Mouse (Mus musculus) CH12.LX (cell line): ENCODE data around the gene Ccl22. TPM values are rescaled to one million over a fixed set of nuclear protein-coding genes. Genes with fewer than 3 reads are reported as not detected.

Source experiments
- DNase-seq: peaks from one replicate; pipeline ENCODE4 v3.0.0-alpha.2; 2013; ENCODE audit errors: extremely low read depth
- H3K27ac ChIP-seq: 2 replicates; pipeline ENCODE4 v1.5.1; 2012; ENCODE audit warnings: low read depth, mild to moderate bottlenecking, control low read depth, moderate library complexity; ENCODE audit not compliant: insufficient read depth
- H3K27me3 ChIP-seq: replicated peaks from 2 replicates; pipeline ENCODE3; 2012; ENCODE audit warnings: inconsistent platforms
- H3K36me3 ChIP-seq, 2 experiments: replicated peaks in 1 of 2; 2 replicates each; pipeline versions ENCODE3 to v1.6.1; 2012; ENCODE audit warnings: inconsistent platforms in 1 of 2, low read length in 1 of 2, mild to moderate bottlenecking in 1 of 2, mixed read lengths in 1 of 2, moderate library complexity in 1 of 2; ENCODE audit not compliant: control insufficient read depth in 1 of 2, insufficient read depth in 1 of 2
- H3K4me1 ChIP-seq, 2 experiments: 2 replicates each; pipeline ENCODE4 v1.6.1; 2012; ENCODE audit warnings: inconsistent platforms in 1 of 2, moderate library complexity in 1 of 2; ENCODE audit not compliant: insufficient read depth in 2 of 2, control insufficient read depth in 1 of 2
- H3K4me2 ChIP-seq: 2 replicates; pipeline ENCODE4 v1.6.1; 2012; ENCODE audit warnings: low read depth, mild to moderate bottlenecking, control low read depth; ENCODE audit not compliant: poor library complexity, insufficient read depth, severe bottlenecking
- H3K4me3 ChIP-seq, 3 experiments: fragments of 150-350 bp in 1 of 3; sonication (generic) in 1 of 3; replicated peaks in 1 of 3; 2 replicates each; pipeline versions ENCODE3 to v1.5.1; 2011 to 2012; ENCODE audit warnings: low read depth in 2 of 3, low read length in 2 of 3, mild to moderate bottlenecking in 2 of 3, moderate library complexity in 2 of 3, control low read depth in 1 of 3, improper control_type of control experiment in 1 of 3, inconsistent platforms in 1 of 3, mixed read lengths in 1 of 3; ENCODE audit not compliant: poor library complexity in 1 of 3
- H3K79me2 ChIP-seq: replicated peaks from 2 replicates; pipeline ENCODE4 v1.6.1; 2012; ENCODE audit warnings: mild to moderate bottlenecking, moderate library complexity; ENCODE audit not compliant: control insufficient read depth, poor library complexity, insufficient read depth, severe bottlenecking; ENCODE audit errors: extremely low read depth
- H3K9ac ChIP-seq: 2 replicates; pipeline ENCODE4 v1.6.1; 2012; ENCODE audit warnings: low read depth, mild to moderate bottlenecking, control low read depth, moderate library complexity; ENCODE audit not compliant: insufficient read depth
- H3K9me3 ChIP-seq: replicated peaks from 2 replicates; pipeline ENCODE3; 2012; ENCODE audit warnings: low read length, inconsistent platforms, mixed read lengths
- BHLHE40 ChIP-seq: IDR thresholded peaks from 2 replicates; pipeline ENCODE4 v1.6.1; 2011; ENCODE audit warnings: mild to moderate bottlenecking, low read depth, low read length, improper control_type of control experiment
- CHD1 ChIP-seq: IDR thresholded peaks from 2 replicates; pipeline ENCODE4 v1.6.1; 2012; ENCODE audit warnings: low read depth, low read length, improper control_type of control experiment, inconsistent platforms
- CHD2 ChIP-seq: IDR thresholded peaks from 2 replicates; pipeline ENCODE4 v1.6.1; 2011; ENCODE audit warnings: low read length, improper control_type of control experiment
- CTCF ChIP-seq, 2 experiments: IDR thresholded peaks in 1 of 2; conservative IDR thresholded peaks in 1 of 2; 2 replicates each; pipeline ENCODE4 v1.5.1; 2011 to 2012; ENCODE audit warnings: low read depth in 2 of 2, low read length in 2 of 2, improper control_type of control experiment in 1 of 2, inconsistent platforms in 1 of 2, mild to moderate bottlenecking in 1 of 2, moderate library complexity in 1 of 2
- E2F4 ChIP-seq: IDR thresholded peaks from 2 replicates; pipeline ENCODE4 v1.6.1; 2011; ENCODE audit warnings: low read depth, low read length, improper control_type of control experiment; ENCODE audit not compliant: insufficient replicate concordance
- ELF1 ChIP-seq: IDR thresholded peaks from 2 replicates; pipeline ENCODE4 v1.6.1; 2014; ENCODE audit warnings: low read depth, mild to moderate bottlenecking, inconsistent platforms, low read length, improper control_type of control experiment
- EP300 ChIP-seq: IDR thresholded peaks from 2 replicates; pipeline ENCODE4 v1.6.1; 2011; ENCODE audit warnings: low read length, improper control_type of control experiment
- ETS1 ChIP-seq: conservative IDR thresholded peaks from 2 replicates; pipeline ENCODE4 v1.6.1; 2012; ENCODE audit warnings: low read depth, mild to moderate bottlenecking, inconsistent platforms, low read length, improper control_type of control experiment, moderate library complexity
- GABPA ChIP-seq: IDR thresholded peaks from 2 replicates; pipeline ENCODE4 v1.6.1; 2012; ENCODE audit warnings: low read depth, low read length, improper control_type of control experiment, inconsistent platforms; ENCODE audit not compliant: insufficient replicate concordance
- HCFC1 ChIP-seq: IDR thresholded peaks from 2 replicates; pipeline ENCODE4 v1.6.1; 2012; ENCODE audit warnings: low read depth, mild to moderate bottlenecking, inconsistent platforms, low read length, improper control_type of control experiment
- IRF4 ChIP-seq: IDR thresholded peaks from 2 replicates; pipeline ENCODE4 v1.6.1; 2014; ENCODE audit warnings: low read depth, mild to moderate bottlenecking, inconsistent platforms, low read length, improper control_type of control experiment
- JUN ChIP-seq: IDR thresholded peaks from 2 replicates; pipeline ENCODE4 v1.6.1; 2011; ENCODE audit warnings: low read depth, mild to moderate bottlenecking, low read length, improper control_type of control experiment, moderate library complexity; ENCODE audit not compliant: insufficient read depth
- JUND ChIP-seq: conservative IDR thresholded peaks from 2 replicates; pipeline ENCODE4 v1.6.1; 2011; ENCODE audit warnings: low read depth, low read length, improper control_type of control experiment
- KAT2A ChIP-seq: IDR thresholded peaks from 2 replicates; pipeline ENCODE4 v1.6.1; 2012; ENCODE audit warnings: low read length, improper control_type of control experiment, inconsistent platforms; ENCODE audit not compliant: insufficient replicate concordance
- MAFK ChIP-seq: IDR thresholded peaks from 2 replicates; pipeline ENCODE4 v1.6.1; 2011; ENCODE audit warnings: low read length, improper control_type of control experiment; ENCODE audit not compliant: insufficient replicate concordance
- MAX ChIP-seq: IDR thresholded peaks from 2 replicates; pipeline ENCODE4 v1.6.1; 2011; ENCODE audit warnings: low read length, improper control_type of control experiment
- MAZ ChIP-seq: IDR thresholded peaks from 2 replicates; pipeline ENCODE4 v1.6.1; 2012; ENCODE audit warnings: low read depth, mild to moderate bottlenecking, inconsistent platforms, low read length, improper control_type of control experiment, moderate library complexity
- MEF2A ChIP-seq: IDR thresholded peaks from 2 replicates; pipeline ENCODE4 v1.6.1; 2014; ENCODE audit warnings: low read depth, mild to moderate bottlenecking, inconsistent platforms, low read length, improper control_type of control experiment, borderline replicate concordance
- MXI1 ChIP-seq: IDR thresholded peaks from 2 replicates; pipeline ENCODE4 v1.6.1; 2011; ENCODE audit warnings: mild to moderate bottlenecking, low read depth, low read length, improper control_type of control experiment
- MYC ChIP-seq: IDR thresholded peaks from 2 replicates; pipeline ENCODE4 v1.6.1; 2011; ENCODE audit warnings: low read depth, mild to moderate bottlenecking, improper control_type of control experiment, low read length
- NELFE ChIP-seq: IDR thresholded peaks from 2 replicates; pipeline ENCODE4 v1.6.1; 2011; ENCODE audit warnings: low read depth, low read length, improper control_type of control experiment
- NRF1 ChIP-seq: IDR thresholded peaks from 2 replicates; pipeline ENCODE4 v1.6.1; 2014; ENCODE audit warnings: low read depth, mild to moderate bottlenecking, inconsistent platforms, low read length, improper control_type of control experiment, moderate library complexity
- PAX5 ChIP-seq: IDR thresholded peaks from 2 replicates; pipeline ENCODE4 v1.6.1; 2012; ENCODE audit warnings: low read length, inconsistent platforms, mixed read lengths
- POLR2A ChIP-seq: IDR thresholded peaks from 2 replicates; pipeline ENCODE4 v1.6.1; 2011; ENCODE audit warnings: low read depth, mild to moderate bottlenecking, improper control_type of control experiment, low read length
- POLR2AphosphoS2 ChIP-seq: IDR thresholded peaks from 2 replicates; pipeline ENCODE4 v1.6.1; 2011; ENCODE audit warnings: low read depth, low read length, improper control_type of control experiment
- RAD21 ChIP-seq: IDR thresholded peaks from 2 replicates; pipeline ENCODE4 v1.6.1; 2011; ENCODE audit warnings: low read depth, mild to moderate bottlenecking, low read length, improper control_type of control experiment, moderate library complexity
- RCOR1 ChIP-seq: conservative IDR thresholded peaks from 2 replicates; pipeline ENCODE4 v1.6.1; 2012; ENCODE audit warnings: low read depth, mild to moderate bottlenecking, inconsistent platforms, low read length, improper control_type of control experiment
- SIN3A ChIP-seq: IDR thresholded peaks from 2 replicates; pipeline ENCODE4 v1.6.1; 2012; ENCODE audit warnings: low read length, improper control_type of control experiment, inconsistent platforms
- SMC3 ChIP-seq: IDR thresholded peaks from 2 replicates; pipeline ENCODE4 v1.6.1; 2011; ENCODE audit warnings: low read depth, low read length, improper control_type of control experiment
- TBP ChIP-seq: conservative IDR thresholded peaks from 2 replicates; pipeline ENCODE4 v1.6.1; 2011; ENCODE audit warnings: low read depth, low read length, improper control_type of control experiment
- TCF12 ChIP-seq: IDR thresholded peaks from 2 replicates; pipeline ENCODE4 v1.6.1; 2014; ENCODE audit warnings: low read depth, mild to moderate bottlenecking, inconsistent platforms, low read length, improper control_type of control experiment
- UBTF ChIP-seq: IDR thresholded peaks from 2 replicates; pipeline ENCODE4 v1.6.1; 2012; ENCODE audit warnings: low read depth, mild to moderate bottlenecking, inconsistent platforms, low read length, improper control_type of control experiment, moderate library complexity
- USF1 ChIP-seq: IDR thresholded peaks from 2 replicates; pipeline ENCODE4 v1.6.1; 2014; ENCODE audit warnings: low read depth, mild to moderate bottlenecking, inconsistent platforms, low read length, improper control_type of control experiment
- USF2 ChIP-seq: conservative IDR thresholded peaks from 2 replicates; pipeline ENCODE4 v1.6.1; 2011; ENCODE audit warnings: low read depth, low read length, improper control_type of control experiment
- ZC3H11A ChIP-seq: IDR thresholded peaks from 2 replicates; pipeline ENCODE4 v1.6.1; 2012; ENCODE audit warnings: low read depth, mild to moderate bottlenecking, inconsistent platforms, low read length, improper control_type of control experiment
- ZKSCAN1 ChIP-seq: IDR thresholded peaks from 2 replicates; pipeline ENCODE4 v1.6.1; 2012; ENCODE audit warnings: low read depth, inconsistent platforms, low read length, improper control_type of control experiment, borderline replicate concordance
- ZMIZ1 ChIP-seq: IDR thresholded peaks from 2 replicates; pipeline ENCODE4 v1.6.1; 2012; ENCODE audit warnings: low read depth, mild to moderate bottlenecking, inconsistent platforms, low read length, improper control_type of control experiment
- ZNF384 ChIP-seq: IDR thresholded peaks from 2 replicates; pipeline ENCODE4 v1.6.1; 2012; ENCODE audit warnings: low read depth, low read length, improper control_type of control experiment, inconsistent platforms
- dilution Hi-C: fragments of 300-500 bp; cut with MboI; formaldehyde crosslinking; loops from 2 replicates; pipeline ENCODE4 v1.14.3; 2020; ENCODE audit warnings: low sequenced_read_pairs; ENCODE audit not compliant: extremely low pct_unique_long_range_greater_than_20kb, extremely low pct_ligation_motif_present
- in situ Hi-C: fragments of 300-500 bp; cut with MboI; formaldehyde crosslinking; loops from 3 replicates; pipeline ENCODE4 v1.14.3; 2019; ENCODE audit warnings: low sequenced_read_pairs, low pct_ligation_motif_present, low pct_unique_long_range_greater_than_20kb, mixed read lengths
- polyA plus RNA-seq: library from polyadenylated mRNA; unstranded; fragments of >175 nt; gene quantifications from 2 replicates; pipeline ENCODE4 v1.2.1, GENCODE M21; 2012; ENCODE audit warnings: low read depth; ENCODE audit not compliant: insufficient read length
- total RNA-seq, 2 experiments: library from RNA; depleted of rRNA; stranded (reverse); fragments of 300-350 nt in 1 of 2; fragments of >200 nt in 1 of 2; gene quantifications; 2 replicates each; pipeline ENCODE4 v1.2.3; 2012 to 2014

Ccl22 gene
- total and polyA plus RNA-seq, 3 experiments: 1,396 to 4,546 (median 3,114) TPM

- H3K9me3 ChIP-seq: peaks cover 3% of the 10 kb centered on the region
- no peaks in the 10 kb centered on the region for H3K27me3 ChIP-seq
- H3K36me3 ChIP-seq: no peaks in the 10 kb centered on the region
- peak overlapping the region in 2 of 3 experiments; percentile 3 to 30 for H3K4me3 ChIP-seq
- H3K9ac ChIP-seq: peak overlapping the region; percentile 22; the same call in 1 of the 2 replicates
- H3K4me2 ChIP-seq: 0 out of 2 replicates have a peak overlapping the region, but pooled peaks have one; percentile 21
- dilution Hi-C loops (no loop called here), in situ Hi-C loops (loop anchor here (5.0 kb wide), 2 partner anchors 33 to 42 kb away; no protein-coding TSS in a partner anchor)
- peak overlapping the region; percentile 93 for H3K27ac ChIP-seq
- H3K79me2 ChIP-seq: no peaks in the 10 kb centered on the region
- DNase-seq: peak; percentile 85
- TF ChIP-seq BHLHE40 (peak; percentile 84), UBTF (no peak), POLR2AphosphoS2 (no peak), JUN (peak; percentile 44; the same call in 1 of the 2 replicates), CHD2 (peak; percentile 73), MAZ (peak; percentile 44; the same call in 1 of the 2 replicates), KAT2A (no peak), ETS1 (peak; percentile 96), IRF4 (peak; percentile 89), NRF1 (no peak), NELFE (0 out of 2 replicates have a peak, but pooled peaks have one; percentile 47), SIN3A (peak; percentile 72), JUND (peak; percentile 48; the same call in 1 of the 2 replicates), CTCF (conservative IDR thresholded peaks at IDR 0.05 in 1 of 2, IDR thresholded peaks at IDR 0.05 in 1 of 2; ENCODE audit: low read depth in 2 of 2, low read length in 2 of 2) (no peak), E2F4 (no peak), MYC (no peak), ZC3H11A (no peak), ZKSCAN1 (no peak), RAD21 (no peak), HCFC1 (no peak; the same call in 1 of the 2 replicates), TCF12 (peak; percentile 91), PAX5 (no peak), POLR2A (peak; percentile 41; the same call in 1 of the 2 replicates), CHD1 (no peak), USF2 (no peak), MAX (peak; percentile 18; the same call in 1 of the 2 replicates), GABPA (no peak), MEF2A (peak; percentile 80; the same call in 1 of the 2 replicates), ELF1 (0 out of 2 replicates have a peak, but pooled peaks have one; percentile 30), ZMIZ1 (no peak), MAFK (0 out of 2 replicates have a peak, but pooled peaks have one; percentile 47), TBP (no peak), MXI1 (no peak; the same call in 1 of the 2 replicates), RCOR1 (0 out of 2 replicates have a peak, but pooled peaks have one; percentile 16), USF1 (no peak), EP300 (peak; percentile 94), SMC3 (no peak), ZNF384 (peak; percentile 71)
- TF ChIP-seq, all 38 proteins: peak for 18
- peaks cover 24 to 77% of the 10 kb centered on the region in 2 experiments for H3K4me1 ChIP-seq
Observed at GRCm38 (mm10) chr8:94739829-94740228, 5.6 kb upstream of the Ccl22 start.
